Comparison of ENCODE assay signal across 10 mouse cellular contexts in the genomic region with DNA sequence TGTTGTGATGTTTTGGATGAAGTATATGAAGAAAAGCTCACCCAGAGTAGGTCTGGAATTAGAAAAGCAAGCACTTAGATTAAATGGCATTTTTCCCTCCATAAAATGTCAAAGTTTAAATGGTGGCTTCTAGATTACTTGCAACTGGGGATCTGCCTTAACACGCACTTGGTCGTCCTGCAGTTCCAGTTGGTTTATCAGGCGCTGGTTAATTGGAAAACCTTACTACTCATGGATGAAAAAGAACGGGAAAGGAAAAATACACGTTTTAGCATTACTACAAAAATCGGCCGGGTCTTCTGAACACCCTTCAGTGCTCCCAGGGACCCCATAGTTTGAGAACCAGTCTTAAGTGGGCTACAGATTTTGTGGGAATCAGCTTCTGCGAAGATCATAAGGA. TPM values are rescaled to one million over a fixed set of nuclear protein-coding genes. Genes with fewer than 3 reads are reported as not detected.
DNase-seq lines count a peak whose midpoint lies in the region; ATAC-seq and TF ChIP-seq lines count a peak whose summit lies in the region.
"Had no signal": no experiment of that assay in that cellular context is flagged by ENCODE, and none has a peak within 500 bp of the region (broad histone marks: within the 10 kb centered on the region; RNA-seq: fewer than 3 reads in every experiment).

No protein-coding gene starts in this region.

- peaks cover 38% of the 10 kb centered on the region for H3K79me2 ChIP-seq in macrophage (ENCODE audit: inconsistent target)

- no peak for DNase-seq in heart, postnatal 10 days
- no peak for DNase-seq in G1E (ENCODE audit: low spot score)
- no peak for DNase-seq in spleen, postnatal 14 days (ENCODE audit: low spot score in 2 of 2)
- no peak for DNase-seq in Muller cell, postnatal 12 days (ENCODE audit: inconsistent ontology term)

- no peaks in the 10 kb centered on the region for H3K36me3 ChIP-seq in heart, embryonic 14.5 days (ENCODE audit: control insufficient read depth, insufficient read depth, low read length)
- peaks cover 25% of the 10 kb centered on the region for H3K36me3 ChIP-seq in G1E (replicated peaks)
- H3K36me3 ChIP-seq in forebrain, embryonic 16.5 days (ENCODE audit: control insufficient read depth, insufficient read depth): no peaks in the 10 kb centered on the region
- H3K36me3 ChIP-seq in macrophage (ENCODE audit: inconsistent target): no peaks in the 10 kb centered on the region

- WGBS in heart, embryonic 14.5 days: 29% methylated on average over 8 of the region's 8 CpGs
- WGBS in forebrain, embryonic 16.5 days: 33% methylated on average over 8 of the region's 8 CpGs
- WGBS in macrophage (ENCODE audit: missing documents): 59% methylated on average over 8 of the region's 8 CpGs

- no peak for ATAC-seq in heart, embryonic 14.5 days (ENCODE audit: insufficient number of reproducible peaks, insufficient read depth, low FRiP score, low read depth)
- no peak for ATAC-seq in G1E (ENCODE audit: extremely low read depth, insufficient number of reproducible peaks, low FRiP score, poor library complexity, severe bottlenecking)
- ATAC-seq in forebrain, embryonic 16.5 days: no peak
- no peak for ATAC-seq in monocyte, adult 5-6 weeks (replicated peaks; ENCODE audit: insufficient number of reproducible peaks, low FRiP score, low TSS enrichment, poor library complexity, severe bottlenecking)

- H3K27ac ChIP-seq in heart, embryonic 14.5 days (replicated peaks in 1 of 2; ENCODE audit: control insufficient read depth in 1 of 2, insufficient read depth in 1 of 2, low read depth in 2 of 2, low read length in 2 of 2): peak overlapping the region in 1 of 2 experiments; percentile 89; a peak in 2 of 4 replicates
- no peak overlapping the region for H3K27ac ChIP-seq in forebrain, embryonic 16.5 days (ENCODE audit: low read length)
- peak overlapping the region; percentile 69 for H3K27ac ChIP-seq in macrophage

- intact Hi-C loops in heart, postnatal 10 days (cut with DNase I): no loop called here

- peaks cover 0 to 6% of the 10 kb centered on the region in 2 experiments; a peak in 1 of 4 replicates for H3K4me1 ChIP-seq in heart, embryonic 14.5 days (ENCODE audit: control insufficient read depth in 2 of 2, insufficient read depth in 2 of 2, low read length in 2 of 2)
- peaks cover 35% of the 10 kb centered on the region for H3K4me1 ChIP-seq in G1E (ENCODE audit: insufficient read depth, low read depth, low read length)
- H3K4me1 ChIP-seq in forebrain, embryonic 16.5 days (replicated peaks; ENCODE audit: control insufficient read depth, insufficient read depth, low read length): peaks cover 20% of the 10 kb centered on the region

- peak overlapping the region; percentile 68 to 72; a peak in 3 of 4 replicates for H3K4me3 ChIP-seq in heart, embryonic 14.5 days (ENCODE audit: control insufficient read depth in 1 of 2, insufficient read depth in 1 of 2, low read depth in 1 of 2, low read length in 2 of 2)
- H3K4me3 ChIP-seq in G1E (ENCODE audit: low read depth, low read length) (peak overlapping the region; percentile 88), macrophage (ENCODE audit: inconsistent target) (peak overlapping the region; percentile 46)
- H3K4me3 ChIP-seq in forebrain, embryonic 16.5 days (replicated peaks; ENCODE audit: low read length): peak overlapping the region; percentile 84

- H3K9ac ChIP-seq in heart, embryonic 14.5 days (ENCODE audit: low read length): peak overlapping the region; percentile 76
- peak overlapping the region; percentile 96 for H3K9ac ChIP-seq in forebrain, embryonic 16.5 days (replicated peaks; ENCODE audit: low read depth, low read length)

- no peaks in the 10 kb centered on the region for H3K9me3 ChIP-seq in heart, embryonic 14.5 days (ENCODE audit: control insufficient read depth, low read length)
- no peaks in the 10 kb centered on the region for H3K9me3 ChIP-seq in G1E (replicated peaks)
- no peaks in the 10 kb centered on the region for H3K9me3 ChIP-seq in forebrain, embryonic 16.5 days (ENCODE audit: control insufficient read depth, low read length)

- H3K27me3 ChIP-seq in heart, embryonic 14.5 days (ENCODE audit: control insufficient read depth, insufficient read depth, low read length): no peaks in the 10 kb centered on the region
- peaks cover 13% of the 10 kb centered on the region for H3K27me3 ChIP-seq in G1E (ENCODE audit: insufficient read depth, low read length)
- no peaks in the 10 kb centered on the region for H3K27me3 ChIP-seq in forebrain, embryonic 16.5 days (replicated peaks; ENCODE audit: control insufficient read depth, insufficient read depth, low read length)
- H3K27me3 ChIP-seq: Patski had no signal

- no peak for TF ChIP-seq CTCF in G1E (IDR thresholded peaks at IDR 0.05; ENCODE audit: low read depth, low read length)

- H3K4me2 ChIP-seq in heart, embryonic 14.5 days (ENCODE audit: low read length): peak overlapping the region; percentile 96
- peak overlapping the region; percentile 65 for H3K4me2 ChIP-seq in forebrain, embryonic 16.5 days (ENCODE audit: low read length)

RNA-seq across cellular contexts. Expression of a gene that starts 0.8 kb away (rescaled TPM):
- 55.4 and 56.3 TPM in 2 replicates for polyA plus RNA-seq in heart, embryonic 14.5 days (2014; fragmentation: Nextera tagmentation; extraction: Ambion mirVana)
- 10 to 100 TPM; 23.8 to 24.4 TPM for total RNA-seq in heart, postnatal 10 days (2021)
- total RNA-seq in G1E (2014; fragmentation: Nextera tagmentation): 37.2 and 57.4 TPM in 2 replicates
- total RNA-seq in G1E (2017): 25.0 and 27.4 TPM in 2 replicates
- polyA plus RNA-seq in G1E (2012): 50.8 and 55.3 TPM in 2 replicates
- polyA plus RNA-seq in forebrain, embryonic 16.5 days (2015; fragmentation: Nextera tagmentation; extraction: Ambion mirVana): 51.0 and 54.4 TPM in 2 replicates
- 10 to 100 TPM in 24 of 26 experiments, 1 to 10 TPM in 2; 7.3 to 30.5 (median 18.2) TPM for total RNA-seq in macrophage (2018; cell fraction: chromatin; rRNA removed)
- 10 to 100 TPM; 16.4 to 36.6 (median 25.8) TPM for total RNA-seq in macrophage (2018; cell fraction: cytosol; rRNA removed)
- 10 to 100 TPM; 10.4 to 35.9 (median 23.6) TPM for total RNA-seq in macrophage (2018; cell fraction: nucleus; rRNA removed)
- polyA plus RNA-seq in macrophage (2018): 14.7 to 27.5 TPM (median 24.4 TPM) in 3 replicates
- 25.2 to 53.9 TPM (median 36.5 TPM) in 3 replicates for total RNA-seq in monocyte, adult 5-6 weeks (2017)

RNA-seq across cellular contexts. Expression of a gene that starts 37.9 kb away (rescaled TPM):
- polyA plus RNA-seq in heart, embryonic 14.5 days (2014; fragmentation: Nextera tagmentation; extraction: Ambion mirVana): not detected in 2 replicates
- total RNA-seq in heart, postnatal 10 days (2021): under 1 TPM; 0.27 to 0.45 TPM
- total RNA-seq in G1E (2014; fragmentation: Nextera tagmentation): not detected in 2 replicates
- total RNA-seq in G1E (2017): 0.12 and 0.27 TPM in 2 replicates
- not detected in 2 replicates for polyA plus RNA-seq in G1E (2012)
- 0.28 TPM in 1 of 2 replicates, not detected in the other for polyA plus RNA-seq in forebrain, embryonic 16.5 days (2015; fragmentation: Nextera tagmentation; extraction: Ambion mirVana)
- total RNA-seq in macrophage (2018; cell fraction: chromatin; rRNA removed): 1 to 10 TPM in 6 of 26 experiments, under 1 TPM in 8, not detected in 12; 0.33 to 5.1 (median 0.94) TPM
- total RNA-seq in macrophage (2018; cell fraction: cytosol; rRNA removed): 10 to 100 TPM in 1 of 26 experiments, 1 to 10 TPM in 14, under 1 TPM in 11; 0.12 to 14.1 (median 2.8) TPM
- total RNA-seq in macrophage (2018; cell fraction: nucleus; rRNA removed): 10 to 100 TPM in 1 of 26 experiments, 1 to 10 TPM in 14, under 1 TPM in 1, not detected in 10; 0.44 to 13.9 (median 3.5) TPM
- 0.20 to 0.28 TPM (median 0.22 TPM) in 3 replicates for polyA plus RNA-seq in macrophage (2018)
- 31.4 to 45.9 TPM (median 34.6 TPM) in 3 replicates for total RNA-seq in monocyte, adult 5-6 weeks (2017)
- total RNA-seq: gastrocnemius, postnatal 36 days had no signal
